Mouse (Mus musculus): Measurements from ENCODE around the gene AI987944.
A peak's percentile ranks its signal among the peaks of the same experiment; 100 is the strongest.

Gene AI987944

GRCm38 (mm10) chr7:41393048-41393971, at the start of gene AI987944:
Gene AI987944 (minus strand): TSS chr7:41393379.
- DNase-seq = peak; percentile 83 to 87

- no peak for DNase-seq
Observed at GRCm38 (mm10) chr7:41394130-41394529, 951 bp upstream of the AI987944 start.

Measured in lung, postnatal 4 days (tissue).